Mouse (Mus musculus): ENCODE results near the gene Olfr740. TPM values are rescaled to one million over a fixed set of nuclear protein-coding genes. Genes with fewer than 3 reads are reported as not detected.

Olfr740 gene
- not detected for total RNA-seq (2021)
- long read RNA-seq, experiment 1: 0 reads
- long read RNA-seq, experiment 2: 0 reads

GRCm38 (mm10) chr14:50445245-50445644 is at the start of gene Olfr740:
TSS of gene Olfr740 (plus strand) at chr14:50445545.
- DNase-seq (ENCODE audit: low spot score): no peak

GRCm38 (mm10) chr14:50407268-50407667 is 38.1 kb upstream of the Olfr740 start, which contains the start of gene Olfr738:
TSS of gene Olfr738 (plus strand) at chr14:50407568.
- DNase-seq (ENCODE audit: low spot score): no peak

GRCm38 (mm10) chr14:50418326-50418725 is 27.0 kb upstream of the Olfr740 start, which contains the start of gene Olfr739:
TSS of gene Olfr739 (plus strand) at chr14:50418626.
- DNase-seq (ENCODE audit: low spot score): no peak

GRCm38 (mm10) chr14:50472438-50472837 is 27.1 kb downstream of the Olfr740 start, which contains the start of gene Olfr741:
TSS of gene Olfr741 (plus strand) at chr14:50472738.
- no peak for DNase-seq (ENCODE audit: low spot score)

- no peak for DNase-seq (ENCODE audit: low spot score)
Observed at GRCm38 (mm10) chr14:50478406-50478805, 33.1 kb downstream of the Olfr740 start.

- DNase-seq (ENCODE audit: low spot score): no peak
Observed at GRCm38 (mm10) chr14:50503300-50503699, 58.0 kb downstream of the Olfr740 start, which contains the start of gene Olfr742. TSS of gene Olfr742 (plus strand) at chr14:50503600.

Other genes starting within 250 kb of the Olfr740 start
- not detected for gene Olfr731, start 203.7 kb upstream of the Olfr740 start, total RNA-seq (2021)
- not detected for gene Olfr732, start 161.3 kb upstream of the Olfr740 start, total RNA-seq (2021)
- not detected for gene Olfr733, start 144.0 kb upstream of the Olfr740 start, total RNA-seq (2021)
- gene Olfr734, start 118.8 kb upstream of the Olfr740 start, total RNA-seq (2021): not detected
- not detected for gene Olfr735, start 96.7 kb upstream of the Olfr740 start, total RNA-seq (2021)
- gene Tlr11, start 87.6 kb upstream of the Olfr740 start, total RNA-seq (2021): not detected
- gene Olfr736, start 64.4 kb upstream of the Olfr740 start, total RNA-seq (2021): not detected
- not detected for gene Olfr738, start 38.0 kb upstream of the Olfr740 start, total RNA-seq (2021)
- gene Olfr739, start 26.9 kb upstream of the Olfr740 start, total RNA-seq (2021): not detected
- not detected for gene Olfr741, start 27.2 kb downstream of the Olfr740 start, total RNA-seq (2021)
- gene Olfr742, start 58.1 kb downstream of the Olfr740 start, total RNA-seq (2021): not detected
- gene Olfr743, start 76.3 kb downstream of the Olfr740 start, total RNA-seq (2021): not detected
- gene Olfr744, start 169.3 kb downstream of the Olfr740 start, total RNA-seq (2021): not detected
- not detected for gene Olfr745, start 193.8 kb downstream of the Olfr740 start, total RNA-seq (2021)
- not detected for gene Olfr746, start 201.5 kb downstream of the Olfr740 start, total RNA-seq (2021)
- not detected for gene Olfr747, start 247.7 kb downstream of the Olfr740 start, total RNA-seq (2021)